Comparison of ENCODE assay signal across 8 mouse cellular contexts in the genomic region with DNA sequence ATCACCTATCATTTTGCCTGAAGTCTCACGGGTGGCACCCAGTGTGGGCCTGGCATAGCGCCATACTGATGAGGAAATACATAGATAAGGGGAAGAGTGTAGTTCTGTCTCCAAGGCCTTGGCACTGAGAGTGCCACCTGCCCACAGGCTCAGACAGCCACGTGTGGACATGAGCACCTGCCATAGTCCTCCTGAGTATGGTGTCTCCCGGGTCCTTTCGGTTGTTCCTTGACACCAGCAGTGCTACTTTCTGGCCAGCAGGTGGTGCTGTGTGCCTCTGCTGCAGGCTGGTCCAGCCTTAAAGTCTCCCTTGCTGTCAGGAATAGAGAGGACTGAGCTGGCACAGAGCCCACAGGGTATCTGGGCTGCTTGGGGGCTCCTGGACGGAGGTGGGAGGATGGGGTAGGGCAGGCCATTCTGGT. TPM values are rescaled to one million over a fixed set of nuclear protein-coding genes. Genes with fewer than 3 reads are reported as not detected.
DNase-seq lines count a peak whose midpoint lies in the region; ATAC-seq and TF ChIP-seq lines count a peak whose summit lies in the region.

No protein-coding gene starts in this region.

- H3K4me1 ChIP-seq in CH12.LX (ENCODE audit: control insufficient read depth in 1 of 2, insufficient read depth in 2 of 2) = peaks cover 27 to 71% of the 10 kb centered on the region in 2 experiments
- H3K4me1 ChIP-seq in forebrain, embryonic 12.5 days = peaks cover 23% of the 10 kb centered on the region
- peaks cover 27% of the 10 kb centered on the region for H3K4me1 ChIP-seq in heart, postnatal 0 days (ENCODE audit: control insufficient read depth, insufficient read depth)
- peaks cover 49% of the 10 kb centered on the region for H3K4me1 ChIP-seq in liver, embryonic 16.5 days (ENCODE audit: control insufficient read depth, low read depth, low read length)
- peaks cover 28% of the 10 kb centered on the region for H3K4me1 ChIP-seq in neural tube, embryonic 12.5 days
- peaks cover 6% of the 10 kb centered on the region; the same call in 1 of the 2 replicates for H3K4me1 ChIP-seq in stomach, postnatal 0 days (replicated peaks; ENCODE audit: control insufficient read depth, insufficient read depth)

- peak overlapping the region; percentile 94 for H3K4me2 ChIP-seq in CH12.LX (ENCODE audit: insufficient read depth, low read depth, poor library complexity, severe bottlenecking)
- H3K4me2 ChIP-seq in forebrain, embryonic 12.5 days = 0 out of 2 replicates have a peak overlapping the region, but pooled peaks have one; percentile 6
- H3K4me2 ChIP-seq in heart, postnatal 0 days (ENCODE audit: low read depth, low read length) = peak overlapping the region; percentile 63; the same call in 1 of the 2 replicates
- peak overlapping the region; percentile 75; the same call in 1 of the 2 replicates for H3K4me2 ChIP-seq in liver, embryonic 16.5 days (ENCODE audit: low read depth, low read length)
- peak overlapping the region; percentile 32 for H3K4me2 ChIP-seq in neural tube, embryonic 12.5 days (replicated peaks)
- no peak overlapping the region; the same call in 1 of the 2 replicates for H3K4me2 ChIP-seq in stomach, postnatal 0 days (replicated peaks; ENCODE audit: low read depth)

- no peaks in the 10 kb centered on the region for H3K27me3 ChIP-seq in CH12.LX (replicated peaks)
- peaks cover 26% of the 10 kb centered on the region for H3K27me3 ChIP-seq in forebrain, embryonic 12.5 days
- no peaks in the 10 kb centered on the region for H3K27me3 ChIP-seq in heart, postnatal 0 days (ENCODE audit: control insufficient read depth, insufficient read depth, low read length)
- H3K27me3 ChIP-seq in liver, embryonic 16.5 days (ENCODE audit: control insufficient read depth, insufficient read depth, low read depth, low read length) = no peaks in the 10 kb centered on the region
- no peaks in the 10 kb centered on the region for H3K27me3 ChIP-seq in neural tube, embryonic 12.5 days (replicated peaks)
- H3K27me3 ChIP-seq in stomach, postnatal 0 days (ENCODE audit: control insufficient read depth, insufficient read depth, low read length) = no peaks in the 10 kb centered on the region

- TF ChIP-seq POLR2A in CH12.LX (IDR thresholded peaks at IDR 0.05; ENCODE audit: low read depth, low read length) = peak; percentile 58; the same call in 1 of the 2 replicates

- DNase-seq in CH12.LX (ENCODE audit: extremely low read depth) = peak; percentile 91
- DNase-seq in c-Kit-positive CD71-positive TER-119-positive erythroid progenitor cells, embryonic 14.5 days (ENCODE audit: low spot score) = peak; percentile 87
- peak; percentile 90 for DNase-seq in heart, postnatal 0 days (ENCODE audit: low spot score)
- DNase-seq in kidney, postnatal 36 days = peak; percentile 79 to 90
- DNase-seq in stomach, postnatal 0 days (ENCODE audit: low spot score) = peak; percentile 83

- 18% methylated on average over 6 of the region's 6 CpGs for WGBS in forebrain, embryonic 12.5 days
- 14% methylated on average over 6 of the region's 6 CpGs for WGBS in heart, postnatal 0 days
- 13% methylated on average over 6 of the region's 6 CpGs for WGBS in liver, embryonic 16.5 days (ENCODE audit: insufficient replicate concordance)
- 24% methylated on average over 6 of the region's 6 CpGs for WGBS in neural tube, embryonic 12.5 days
- 18% methylated on average over 6 of the region's 6 CpGs for WGBS in stomach, postnatal 0 days

- peak overlapping the region; percentile 87; the same call in 1 of the 2 replicates for H3K9ac ChIP-seq in CH12.LX (ENCODE audit: insufficient read depth, low read depth)
- H3K9ac ChIP-seq in forebrain, embryonic 12.5 days = no peak overlapping the region
- no peak overlapping the region for H3K9ac ChIP-seq in heart, postnatal 0 days (replicated peaks; ENCODE audit: low read depth, low read length)
- peak overlapping the region; percentile 56 for H3K9ac ChIP-seq in liver, embryonic 16.5 days (ENCODE audit: low read depth, low read length)
- no peak overlapping the region for H3K9ac ChIP-seq in neural tube, embryonic 12.5 days
- H3K9ac ChIP-seq in stomach, postnatal 0 days (ENCODE audit: low read length) = no peak overlapping the region

- in situ Hi-C loops in CH12.LX (cut with MboI; ENCODE audit: low pct_ligation_motif_present, low pct_unique_long_range_greater_than_20kb, low sequenced_read_pairs) = loop anchor here (5.0 kb wide), 2 partner anchors 35 to 95 kb away; partner anchors contain the start of gene Pim1

- H3K27ac ChIP-seq in CH12.LX (ENCODE audit: insufficient read depth, low read depth) = peak overlapping the region; percentile 89
- no peak overlapping the region for H3K27ac ChIP-seq in forebrain, embryonic 12.5 days
- H3K27ac ChIP-seq in heart, postnatal 0 days (ENCODE audit: low read depth) = 0 out of 2 replicates have a peak overlapping the region, but pooled peaks have one; percentile 52
- peak overlapping the region; percentile 73 for H3K27ac ChIP-seq in liver, embryonic 16.5 days (ENCODE audit: low read length)
- no peak overlapping the region for H3K27ac ChIP-seq in neural tube, embryonic 12.5 days
- no peak overlapping the region for H3K27ac ChIP-seq in stomach, postnatal 0 days (replicated peaks)

- ATAC-seq in forebrain, embryonic 12.5 days (ENCODE audit: low FRiP score) = peak; percentile 69
- peak; percentile 47 for ATAC-seq in heart, postnatal 0 days (ENCODE audit: insufficient read depth, low read depth)
- peak; percentile 59 for ATAC-seq in liver, embryonic 16.5 days (ENCODE audit: low read depth)
- peak; percentile 81; the same call in 1 of the 2 replicates for ATAC-seq in neural tube, embryonic 12.5 days (ENCODE audit: low FRiP score, low read depth)
- peak; percentile 62 for ATAC-seq in stomach, postnatal 0 days (ENCODE audit: low FRiP score, low TSS enrichment)

- no peaks in the 10 kb centered on the region for H3K79me2 ChIP-seq in CH12.LX (replicated peaks; ENCODE audit: control insufficient read depth, extremely low read depth, insufficient read depth, poor library complexity, severe bottlenecking)

- no peaks in the 10 kb centered on the region for H3K36me3 ChIP-seq in CH12.LX (replicated peaks in 1 of 2; ENCODE audit: control insufficient read depth in 1 of 2, insufficient read depth in 1 of 2, low read length in 1 of 2)
- H3K36me3 ChIP-seq in forebrain, embryonic 12.5 days (replicated peaks) = no peaks in the 10 kb centered on the region
- no peaks in the 10 kb centered on the region for H3K36me3 ChIP-seq in heart, postnatal 0 days (replicated peaks; ENCODE audit: control insufficient read depth, insufficient read depth, low read length)
- no peaks in the 10 kb centered on the region for H3K36me3 ChIP-seq in liver, embryonic 16.5 days (ENCODE audit: control insufficient read depth, insufficient read depth)
- H3K36me3 ChIP-seq in neural tube, embryonic 12.5 days = no peaks in the 10 kb centered on the region
- no peaks in the 10 kb centered on the region for H3K36me3 ChIP-seq in stomach, postnatal 0 days (ENCODE audit: control insufficient read depth, insufficient read depth, low read length)

- dilution Hi-C loops in CH12.LX (cut with MboI; ENCODE audit: extremely low pct_ligation_motif_present, extremely low pct_unique_long_range_greater_than_20kb, low sequenced_read_pairs) = no loop called here

- H3K4me3 ChIP-seq in CH12.LX (replicated peaks in 1 of 3; ENCODE audit: low read depth in 2 of 3, low read length in 2 of 3, poor library complexity in 1 of 3) = peak overlapping the region in 2 of 3 experiments; percentile 51 to 55
- H3K4me3 ChIP-seq in forebrain, embryonic 12.5 days (replicated peaks) = no peak overlapping the region
- no peak overlapping the region for H3K4me3 ChIP-seq in heart, postnatal 0 days (ENCODE audit: low read depth, low read length)
- H3K4me3 ChIP-seq in liver, embryonic 16.5 days (ENCODE audit: low read depth, low read length) = no peak overlapping the region
- H3K4me3 ChIP-seq in neural tube, embryonic 12.5 days = no peak overlapping the region
- H3K4me3 ChIP-seq in stomach, postnatal 0 days (ENCODE audit: low read depth, low read length) = no peak overlapping the region

- peak; percentile 83 to 97 for TF ChIP-seq CTCF in CH12.LX (conservative IDR thresholded peaks at IDR 0.05 in 1 of 2, IDR thresholded peaks at IDR 0.05 in 1 of 2; ENCODE audit: low read depth in 2 of 2, low read length in 2 of 2)
- peak; percentile 98 for TF ChIP-seq CTCF in heart, postnatal 0 days (IDR thresholded peaks at IDR 0.05; ENCODE audit: low read depth)
- peak; percentile 100 for TF ChIP-seq CTCF in stomach, postnatal 0 days (IDR thresholded peaks at IDR 0.05; ENCODE audit: low read depth)

- TF ChIP-seq EP300 in CH12.LX (IDR thresholded peaks at IDR 0.05; ENCODE audit: low read length) = no peak
- 0 out of 2 replicates have a peak, but pooled peaks have one; percentile 32 for TF ChIP-seq EP300 in heart, postnatal 0 days (IDR thresholded peaks at IDR 0.05; ENCODE audit: low read depth)
- no peak for TF ChIP-seq EP300 in stomach, postnatal 0 days (optimal IDR thresholded peaks at IDR 0.05)

- H3K9me3 ChIP-seq in CH12.LX (replicated peaks; ENCODE audit: low read length) = no peaks in the 10 kb centered on the region
- H3K9me3 ChIP-seq in forebrain, embryonic 12.5 days = no peaks in the 10 kb centered on the region
- no peaks in the 10 kb centered on the region for H3K9me3 ChIP-seq in heart, postnatal 0 days (replicated peaks; ENCODE audit: control insufficient read depth, low read length)
- no peaks in the 10 kb centered on the region for H3K9me3 ChIP-seq in liver, embryonic 16.5 days (replicated peaks; ENCODE audit: control insufficient read depth, low read length)
- H3K9me3 ChIP-seq in neural tube, embryonic 12.5 days = no peaks in the 10 kb centered on the region
- no peaks in the 10 kb centered on the region for H3K9me3 ChIP-seq in stomach, postnatal 0 days (ENCODE audit: control insufficient read depth, low read length)

- peak; percentile 98 for TF ChIP-seq RAD21 in CH12.LX (IDR thresholded peaks at IDR 0.05; ENCODE audit: low read depth, low read length)

RNA-seq across cellular contexts. Expression of gene Fgd2, which starts 36.1 kb away (rescaled TPM):
- total RNA-seq in CH12.LX (2012; rRNA removed) (48.3 and 67.6 TPM in 2 replicates), CH12.LX (2014; rRNA removed) (41.7 and 41.9 TPM in 2 replicates)
- 49.2 and 54.4 TPM in 2 replicates for polyA plus RNA-seq in CH12.LX (2012; ENCODE audit: insufficient read length, low read depth)
- polyA plus RNA-seq in forebrain, embryonic 12.5 days (2016; fragmentation: Nextera tagmentation; extraction: Ambion mirVana) = 3.4 and 3.7 TPM in 2 replicates
- total RNA-seq in heart, postnatal 0 days (2014; rRNA removed; ENCODE audit: low replicate concordance) = 1.4 and 6.3 TPM in 2 replicates
- 1.6 and 2.3 TPM in 2 replicates for polyA plus RNA-seq in heart, postnatal 0 days (2015; fragmentation: Nextera tagmentation; extraction: Ambion mirVana)
- 7.7 and 8.1 TPM in 2 replicates for polyA plus RNA-seq in liver, embryonic 16.5 days (2015; fragmentation: Nextera tagmentation; extraction: Ambion mirVana)
- 3.7 and 4.2 TPM in 2 replicates for polyA plus RNA-seq in neural tube, embryonic 12.5 days (2016; fragmentation: Nextera tagmentation; extraction: Ambion mirVana)
- 5.9 and 8.2 TPM in 2 replicates for polyA plus RNA-seq in stomach, postnatal 0 days (2015; fragmentation: Nextera tagmentation; extraction: Ambion mirVana)

RNA-seq across cellular contexts. Expression of gene Mtch1, which starts 49.1 kb away (rescaled TPM):
- total RNA-seq in CH12.LX (2012; rRNA removed) = 139 and 143 TPM in 2 replicates
- total RNA-seq in CH12.LX (2014; rRNA removed) = 56.8 and 66.1 TPM in 2 replicates
- 102 and 110 TPM in 2 replicates for polyA plus RNA-seq in CH12.LX (2012; ENCODE audit: insufficient read length, low read depth)
- polyA plus RNA-seq in forebrain, embryonic 12.5 days (2016; fragmentation: Nextera tagmentation; extraction: Ambion mirVana) = 381 and 393 TPM in 2 replicates
- total RNA-seq in heart, postnatal 0 days (2014; rRNA removed; ENCODE audit: low replicate concordance) = 357 and 380 TPM in 2 replicates
- polyA plus RNA-seq in heart, postnatal 0 days (2015; fragmentation: Nextera tagmentation; extraction: Ambion mirVana) = 208 and 209 TPM in 2 replicates
- polyA plus RNA-seq in liver, embryonic 16.5 days (2015; fragmentation: Nextera tagmentation; extraction: Ambion mirVana) = 33.3 and 48.5 TPM in 2 replicates
- polyA plus RNA-seq in neural tube, embryonic 12.5 days (2016; fragmentation: Nextera tagmentation; extraction: Ambion mirVana) = 468 and 479 TPM in 2 replicates
- 189 and 201 TPM in 2 replicates for polyA plus RNA-seq in stomach, postnatal 0 days (2015; fragmentation: Nextera tagmentation; extraction: Ambion mirVana)

Comparison
In these comparisons a context has a peak if more than half of its experiments do, and no peak if none do; other contexts are left out.
1. H3K27ac ChIP-seq: peak in CH12.LX (single experiment), heart, postnatal 0 days (single experiment) and liver, embryonic 16.5 days (single experiment); none in forebrain, embryonic 12.5 days (single experiment), neural tube, embryonic 12.5 days (single experiment) and stomach, postnatal 0 days (single experiment).
2. H3K4me3 ChIP-seq: peak in CH12.LX (2 of 3); none in forebrain, embryonic 12.5 days (single experiment), heart, postnatal 0 days (single experiment), liver, embryonic 16.5 days (single experiment), neural tube, embryonic 12.5 days (single experiment) and stomach, postnatal 0 days (single experiment).
3. H3K9ac ChIP-seq: peak in CH12.LX (single experiment) and liver, embryonic 16.5 days (single experiment); none in forebrain, embryonic 12.5 days (single experiment), heart, postnatal 0 days (single experiment), neural tube, embryonic 12.5 days (single experiment) and stomach, postnatal 0 days (single experiment).
4. Peak in every context shown above with its lines, with median percentiles within 50 percentile points of each other: DNase-seq, CTCF ChIP-seq and ATAC-seq.